Mouse (Mus musculus) MEL (cell line): ENCODE measurements around the gene Tmed1. TPM values are rescaled to one million over a fixed set of nuclear protein-coding genes. Genes with fewer than 3 reads are reported as not detected.
A peak's percentile ranks its signal among the peaks of the same experiment; 100 is the strongest.

Source experiments
- DNase-seq: peaks from one replicate; pipeline ENCODE4 v3.0.0; 2011; ENCODE audit warnings: low read depth, low spot score
- H3K27ac ChIP-seq: 2 replicates; pipeline ENCODE4 v1.5.1; 2012; ENCODE audit warnings: low read depth, mild to moderate bottlenecking, control low read depth, low read length, moderate library complexity; ENCODE audit not compliant: control insufficient read depth
- H3K27me3 ChIP-seq, 2 experiments: fragments of 150-350 bp in 1 of 2; sonication (generic) in 1 of 2; 2 replicates each; pipeline ENCODE4 v1.6.1; 2012; ENCODE audit warnings: low read length in 2 of 2, mild to moderate bottlenecking in 2 of 2, improper control_type of control experiment in 1 of 2, moderate library complexity in 1 of 2; ENCODE audit not compliant: insufficient read depth in 2 of 2, control insufficient read depth in 1 of 2
- H3K36me3 ChIP-seq, 2 experiments: 2 replicates each; pipeline ENCODE4 v1.6.1; 2012 to 2014; ENCODE audit warnings: low read length in 2 of 2, improper control_type of control experiment in 1 of 2, inconsistent platforms in 1 of 2, mild to moderate bottlenecking in 1 of 2; ENCODE audit not compliant: insufficient read depth in 2 of 2, control insufficient read depth in 1 of 2
- H3K4me1 ChIP-seq, 2 experiments: fragments of 150-350 bp in 1 of 2; sonication (generic) in 1 of 2; 2 replicates each; pipeline ENCODE4 v1.6.1; 2012; ENCODE audit warnings: low read length in 2 of 2, improper control_type of control experiment in 1 of 2, mild to moderate bottlenecking in 1 of 2; ENCODE audit not compliant: insufficient read depth in 2 of 2, control insufficient read depth in 1 of 2
- H3K4me3 ChIP-seq, 2 experiments: fragments of 150-350 bp in 1 of 2; sonication (generic) in 1 of 2; 2 replicates each; pipeline ENCODE4 v1.5.1; 2012; ENCODE audit warnings: low read depth in 2 of 2, low read length in 2 of 2, mild to moderate bottlenecking in 2 of 2, moderate library complexity in 2 of 2, control low read depth in 1 of 2, improper control_type of control experiment in 1 of 2; ENCODE audit not compliant: control insufficient read depth in 1 of 2, insufficient read depth in 1 of 2
- H3K79me2 ChIP-seq: 2 replicates; pipeline ENCODE4 v1.6.1; 2012; ENCODE audit warnings: mild to moderate bottlenecking, low read length, moderate library complexity; ENCODE audit not compliant: control insufficient read depth, poor library complexity, insufficient read depth
- H3K9ac ChIP-seq: 2 replicates; pipeline ENCODE4 v1.6.1; 2012; ENCODE audit warnings: low read depth, mild to moderate bottlenecking, control low read depth, low read length, moderate library complexity; ENCODE audit not compliant: control insufficient read depth, poor library complexity, severe bottlenecking
- H3K9me3 ChIP-seq: fragments of 150-350 bp; sonication (generic); replicated peaks from 2 replicates; pipeline ENCODE4 v1.6.1; 2012; ENCODE audit warnings: mild to moderate bottlenecking, low read length, improper control_type of control experiment, moderate library complexity; ENCODE audit not compliant: insufficient read depth
- BHLHE40 ChIP-seq: IDR thresholded peaks from 2 replicates; pipeline ENCODE4 v1.6.1; 2012; ENCODE audit warnings: low read depth, mild to moderate bottlenecking, inconsistent platforms, low read length, improper control_type of control experiment, borderline replicate concordance
- CTCF ChIP-seq, 3 experiments: IDR thresholded peaks in 2 of 3; conservative IDR thresholded peaks in 1 of 3; 2 replicates each; pipeline ENCODE4 v1.5.1; 2011 to 2012; ENCODE audit warnings: low read length in 3 of 3, low read depth in 2 of 3, mild to moderate bottlenecking in 2 of 3, improper control_type of control experiment in 1 of 3, inconsistent platforms in 1 of 3, mixed read lengths in 1 of 3, moderate library complexity in 1 of 3; ENCODE audit not compliant: control insufficient read depth in 1 of 3, insufficient read depth in 1 of 3, poor library complexity in 1 of 3, severe bottlenecking in 1 of 3
- EP300 ChIP-seq, 2 experiments: IDR thresholded peaks; 2 replicates each; pipeline ENCODE4 v1.6.1; 2011; ENCODE audit warnings: improper control_type of control experiment in 2 of 2, low read length in 2 of 2, low read depth in 1 of 2, mild to moderate bottlenecking in 1 of 2
- ETS1 ChIP-seq: IDR thresholded peaks from 2 replicates; pipeline ENCODE4 v1.6.1; 2012; ENCODE audit warnings: low read depth, mild to moderate bottlenecking, inconsistent platforms, low read length, improper control_type of control experiment, moderate library complexity
- MAX ChIP-seq: IDR thresholded peaks from 2 replicates; pipeline ENCODE4 v1.6.1; 2011; ENCODE audit warnings: low read length, improper control_type of control experiment
- MAZ ChIP-seq: IDR thresholded peaks from 2 replicates; pipeline ENCODE4 v1.6.1; 2012; ENCODE audit warnings: low read depth, mild to moderate bottlenecking, inconsistent platforms, low read length, improper control_type of control experiment
- MXI1 ChIP-seq: IDR thresholded peaks from 2 replicates; pipeline ENCODE4 v1.6.1; 2011; ENCODE audit warnings: mild to moderate bottlenecking, low read depth, low read length, improper control_type of control experiment
- MYB ChIP-seq: IDR thresholded peaks from 2 replicates; pipeline ENCODE4 v1.6.1; 2011; ENCODE audit warnings: mild to moderate bottlenecking, low read depth, low read length, improper control_type of control experiment
- NRF1 ChIP-seq: IDR thresholded peaks from 2 replicates; pipeline ENCODE4 v1.6.1; 2014; ENCODE audit warnings: low read depth, mild to moderate bottlenecking, inconsistent platforms, low read length, improper control_type of control experiment, moderate library complexity; ENCODE audit not compliant: poor library complexity, insufficient read depth, severe bottlenecking
- POLR2A ChIP-seq, 2 experiments: IDR thresholded peaks; 2 replicates each; pipeline ENCODE4 v1.6.1; 2011 to 2012; ENCODE audit warnings: low read length in 2 of 2, mild to moderate bottlenecking in 2 of 2, control low read depth in 1 of 2, improper control_type of control experiment in 1 of 2, low read depth in 1 of 2, moderate library complexity in 1 of 2; ENCODE audit not compliant: control insufficient read depth in 1 of 2, insufficient read depth in 1 of 2, poor library complexity in 1 of 2
- RAD21 ChIP-seq: IDR thresholded peaks from 2 replicates; pipeline ENCODE4 v1.6.1; 2011; ENCODE audit warnings: mild to moderate bottlenecking, low read depth, low read length, improper control_type of control experiment
- SIN3A ChIP-seq: IDR thresholded peaks from 2 replicates; pipeline ENCODE4 v1.6.1; 2012; ENCODE audit warnings: low read length, improper control_type of control experiment, inconsistent platforms
- SMC3 ChIP-seq: IDR thresholded peaks from 2 replicates; pipeline ENCODE4 v1.6.1; 2011; ENCODE audit warnings: low read depth, low read length, improper control_type of control experiment
- TAL1 ChIP-seq: IDR thresholded peaks from 2 replicates; pipeline ENCODE4 v1.6.1; 2012; ENCODE audit warnings: mild to moderate bottlenecking, inconsistent platforms, low read length, moderate library complexity, mixed read lengths
- TCF12 ChIP-seq: IDR thresholded peaks from 2 replicates; pipeline ENCODE4 v1.6.1; 2014; ENCODE audit warnings: low read depth, mild to moderate bottlenecking, inconsistent platforms, low read length, improper control_type of control experiment, moderate library complexity
- polyA plus RNA-seq, 2 experiments: library from polyadenylated mRNA; stranded (reverse) in 1 of 2; unstranded in 1 of 2; fragments of >175 nt in 1 of 2; fragments of >200 nt in 1 of 2; gene quantifications; 2 replicates each; pipeline versions ENCODE4 v1.2.1 to v1.2.4; 2012; ENCODE audit warnings: low replicate concordance in 2 of 2, low read depth in 1 of 2; ENCODE audit not compliant: insufficient read length in 2 of 2, insufficient read depth in 1 of 2, missing spikeins in 1 of 2
- total RNA-seq: library from RNA; depleted of rRNA; stranded (reverse); fragments of 300-350 nt; gene quantifications from 2 replicates; pipeline ENCODE4 v1.2.3, GENCODE M21; 2012

Tmed1 gene
- total and polyA plus RNA-seq, 3 experiments = 89.4 to 146 TPM; not detected in 1

GRCm38 (mm10) chr9:21547075-21547941 is 37.3 kb upstream of the Tmed1 start (continued):
- TF ChIP-seq SIN3A (peak; percentile 87), RAD21 (no peak), TCF12 (peak; percentile 37; the same call in 1 of the 2 replicates), MYB (no peak), ETS1 (peak; percentile 3; the same call in 1 of the 2 replicates)

DNA sequence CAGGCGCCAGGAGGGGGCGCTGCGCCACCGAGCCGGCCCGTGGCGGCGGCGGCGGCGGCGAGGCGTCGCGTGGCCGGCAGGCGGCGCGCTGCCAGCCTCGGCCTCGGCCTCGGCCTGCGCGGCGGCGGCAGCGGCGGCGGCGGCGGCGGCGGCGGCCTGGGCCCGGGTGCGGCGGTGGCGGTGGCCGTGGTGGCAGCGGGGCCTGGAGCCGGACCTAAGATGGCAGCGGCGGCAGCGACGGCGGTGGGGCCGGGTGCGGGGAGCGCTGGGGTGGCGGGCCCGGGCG is 36.7 kb upstream of the Tmed1 start, which contains the start of gene Carm1:
Gene Carm1, plus strand, starts transcription at position 106 of the 286 bp plus-strand sequence.
- H3K27ac ChIP-seq = peak within 1 kb of the TSS; percentile 69
- H3K4me3 ChIP-seq = peak within 1 kb of the TSS; percentile 84 to 95
- H3K36me3 ChIP-seq = peaks cover 20 to 23% of the 10 kb centered on the region in 2 experiments
- TF ChIP-seq EP300 (IDR thresholded peaks at IDR 0.05; ENCODE audit: low read depth in 1 of 2, low read length in 2 of 2) (no peak), TAL1 (no peak), MAX (peak; percentile 2; the same call in 1 of the 2 replicates), MXI1 (no peak), CTCF (IDR thresholded peaks at IDR 0.05 in 2 of 3, conservative IDR thresholded peaks at IDR 0.05 in 1 of 3; ENCODE audit: control insufficient read depth in 1 of 3, insufficient read depth in 1 of 3, low read depth in 2 of 3, low read length in 3 of 3, poor library complexity in 1 of 3, severe bottlenecking in 1 of 3) (peak in 1 of 3 experiments; percentile 100; a peak in 2 of 6 replicates), BHLHE40 (peak; percentile 54; the same call in 1 of the 2 replicates), SMC3 (peak; percentile 61), POLR2A (IDR thresholded peaks at IDR 0.05; ENCODE audit: control insufficient read depth in 1 of 2, insufficient read depth in 1 of 2, low read depth in 1 of 2, low read length in 2 of 2, poor library complexity in 1 of 2) (peak in 1 of 2 experiments; percentile 92; a peak in 1 of 4 replicates), RAD21 (peak; percentile 50; the same call in 1 of the 2 replicates), NRF1 (no peak), MAZ (peak; percentile 50; the same call in 1 of the 2 replicates)
- H3K4me1 ChIP-seq = peaks cover 15 to 17% of the 10 kb centered on the region in 2 experiments
- no peaks in the 10 kb centered on the region for H3K27me3 ChIP-seq
- H3K9me3 ChIP-seq = no peaks in the 10 kb centered on the region
- H3K9ac ChIP-seq = peak within 1 kb of the TSS; percentile 94
- no peak for DNase-seq
- peaks cover 46% of the 10 kb centered on the region for H3K79me2 ChIP-seq
